In genomic region chr2:154593025-154593424, GRCm38 (mm10) we compare ENCODE assay signal across 8 mouse cellular contexts. TPM values are rescaled to one million over a fixed set of nuclear protein-coding genes. Genes with fewer than 3 reads are reported as not detected.
DNase-seq lines count a peak whose midpoint lies in the region; ATAC-seq and TF ChIP-seq lines count a peak whose summit lies in the region.

No protein-coding gene starts in this region.

- no peak overlapping the region for H3K4me2 ChIP-seq in midbrain, postnatal 0 days (ENCODE audit: low read depth, low read length, poor library complexity, severe bottlenecking)
- H3K4me2 ChIP-seq in midbrain, embryonic 13.5 days (replicated peaks) = no peak overlapping the region

- no peaks in the 10 kb centered on the region for H3K36me3 ChIP-seq in midbrain, postnatal 0 days (ENCODE audit: insufficient read depth, low read length)
- H3K36me3 ChIP-seq in midbrain, embryonic 13.5 days = peaks cover 6% of the 10 kb centered on the region; the same call in 1 of the 2 replicates

- no peak for ATAC-seq in midbrain, postnatal 0 days (ENCODE audit: low FRiP score)
- ATAC-seq in midbrain, embryonic 13.5 days = no peak
- ATAC-seq in hematopoietic stem cell, adult 5-6 weeks (replicated peaks in 1 of 2; ENCODE audit: insufficient read depth in 1 of 2, low FRiP score in 2 of 2, low TSS enrichment in 1 of 2, low read depth in 1 of 2, poor library complexity in 2 of 2, severe bottlenecking in 2 of 2) = peak; percentile 45 to 53; a peak in 2 of 4 replicates

- no peaks in the 10 kb centered on the region for H3K4me1 ChIP-seq in midbrain, postnatal 0 days (ENCODE audit: insufficient read depth, low read length)
- no peaks in the 10 kb centered on the region for H3K4me1 ChIP-seq in midbrain, embryonic 13.5 days (replicated peaks)

- no peak overlapping the region for H3K27ac ChIP-seq in midbrain, postnatal 0 days (ENCODE audit: low read depth, low read length)
- no peak overlapping the region for H3K27ac ChIP-seq in midbrain, embryonic 13.5 days

- 68% methylated on average over 3 of the region's 3 CpGs for WGBS in midbrain, postnatal 0 days
- WGBS in midbrain, embryonic 13.5 days = 73% methylated on average over 3 of the region's 3 CpGs

- H3K4me3 ChIP-seq in midbrain, postnatal 0 days (ENCODE audit: low read depth, low read length) = no peak overlapping the region
- no peak overlapping the region for H3K4me3 ChIP-seq in midbrain, embryonic 13.5 days (replicated peaks)

- peak; percentile 58 for TF ChIP-seq CTCF in midbrain, postnatal 0 days (IDR thresholded peaks at IDR 0.05)

- no peaks in the 10 kb centered on the region for H3K27me3 ChIP-seq in midbrain, postnatal 0 days (ENCODE audit: insufficient read depth, low read length)
- H3K27me3 ChIP-seq in midbrain, embryonic 13.5 days = no peaks in the 10 kb centered on the region

- no peak overlapping the region for H3K9ac ChIP-seq in midbrain, postnatal 0 days (replicated peaks; ENCODE audit: low read length, poor library complexity, severe bottlenecking)
- no peak overlapping the region for H3K9ac ChIP-seq in midbrain, embryonic 13.5 days (replicated peaks)

- peak; percentile 46 to 49 for DNase-seq in cerebellum, postnatal 14 days
- no peak for DNase-seq in cerebellum, postnatal 4 days (ENCODE audit: low spot score in 2 of 2)
- DNase-seq in midbrain, postnatal 0 days (ENCODE audit: low spot score) = no peak
- peak; percentile 66 for DNase-seq in retina, postnatal 1 day
- DNase-seq in frontal cortex, adult 2 months (ENCODE audit: extremely low spot score in 1 of 2, low spot score in 1 of 2) = no peak
- DNase-seq in right cerebral cortex, postnatal 36 days (ENCODE audit: low spot score in 2 of 2) = no peak

- no peaks in the 10 kb centered on the region for H3K9me3 ChIP-seq in midbrain, postnatal 0 days (ENCODE audit: low read length)
- H3K9me3 ChIP-seq in midbrain, embryonic 13.5 days = no peaks in the 10 kb centered on the region

RNA-seq across cellular contexts. Expression of gene Pxmp4, which starts 10.5 kb away (rescaled TPM):
- total RNA-seq in midbrain, postnatal 0 days (2014; rRNA removed) = 16.1 and 21.6 TPM in 2 replicates
- polyA plus RNA-seq in midbrain, postnatal 0 days (2015; fragmentation: Nextera tagmentation; extraction: Ambion mirVana) = 17.8 and 21.1 TPM in 2 replicates
- polyA plus RNA-seq in midbrain, embryonic 13.5 days (2015; fragmentation: Nextera tagmentation; extraction: Ambion mirVana) = 12.3 and 13.4 TPM in 2 replicates
- total RNA-seq in hematopoietic stem cell, adult 5-6 weeks (2017) = 12.6 and 17.2 TPM in 2 replicates
- polyA plus RNA-seq in frontal cortex, adult 2 months (2012; rRNA removed) = 18.6 and 20.7 TPM in 2 replicates

RNA-seq across cellular contexts. Expression of gene Zfp341, which starts 20.1 kb away (rescaled TPM):
- 7.7 and 10.4 TPM in 2 replicates for total RNA-seq in midbrain, postnatal 0 days (2014; rRNA removed)
- 1.2 and 1.5 TPM in 2 replicates for polyA plus RNA-seq in midbrain, postnatal 0 days (2015; fragmentation: Nextera tagmentation; extraction: Ambion mirVana)
- polyA plus RNA-seq in midbrain, embryonic 13.5 days (2015; fragmentation: Nextera tagmentation; extraction: Ambion mirVana) = 2.0 and 2.1 TPM in 2 replicates
- 0.69 and 1.9 TPM in 2 replicates for total RNA-seq in hematopoietic stem cell, adult 5-6 weeks (2017)
- 10.0 and 10.5 TPM in 2 replicates for polyA plus RNA-seq in frontal cortex, adult 2 months (2012; rRNA removed)

RNA-seq across cellular contexts. Expression of gene 4930519P11Rik, which starts 20.2 kb away (rescaled TPM):
- total RNA-seq in midbrain, postnatal 0 days (2014; rRNA removed) = not detected in 2 replicates
- 0.35 TPM in 1 of 2 replicates, not detected in the other for polyA plus RNA-seq in midbrain, postnatal 0 days (2015; fragmentation: Nextera tagmentation; extraction: Ambion mirVana)
- 0.61 and 0.96 TPM in 2 replicates for polyA plus RNA-seq in midbrain, embryonic 13.5 days (2015; fragmentation: Nextera tagmentation; extraction: Ambion mirVana)
- total RNA-seq in hematopoietic stem cell, adult 5-6 weeks (2017) = not detected in 2 replicates
- polyA plus RNA-seq in frontal cortex, adult 2 months (2012; rRNA removed) = 0.48 TPM in 1 of 2 replicates, not detected in the other

RNA-seq across cellular contexts. Expression of gene E2f1, which starts 23.3 kb away (rescaled TPM):
- total RNA-seq in midbrain, postnatal 0 days (2014; rRNA removed) = 2.0 and 2.3 TPM in 2 replicates
- polyA plus RNA-seq in midbrain, postnatal 0 days (2015; fragmentation: Nextera tagmentation; extraction: Ambion mirVana) = 2.1 and 2.3 TPM in 2 replicates
- polyA plus RNA-seq in midbrain, embryonic 13.5 days (2015; fragmentation: Nextera tagmentation; extraction: Ambion mirVana) = 13.6 and 15.2 TPM in 2 replicates
- 7.3 and 9.9 TPM in 2 replicates for total RNA-seq in hematopoietic stem cell, adult 5-6 weeks (2017)
- 10.9 and 11.7 TPM in 2 replicates for polyA plus RNA-seq in frontal cortex, adult 2 months (2012; rRNA removed)

RNA-seq across cellular contexts. Expression of gene Necab3, which starts 34.3 kb away (rescaled TPM):
- 23.3 and 27.7 TPM in 2 replicates for total RNA-seq in midbrain, postnatal 0 days (2014; rRNA removed)
- polyA plus RNA-seq in midbrain, postnatal 0 days (2015; fragmentation: Nextera tagmentation; extraction: Ambion mirVana) = 18.1 and 18.9 TPM in 2 replicates
- 13.4 and 14.5 TPM in 2 replicates for polyA plus RNA-seq in midbrain, embryonic 13.5 days (2015; fragmentation: Nextera tagmentation; extraction: Ambion mirVana)
- 1.2 and 2.6 TPM in 2 replicates for total RNA-seq in hematopoietic stem cell, adult 5-6 weeks (2017)
- polyA plus RNA-seq in frontal cortex, adult 2 months (2012; rRNA removed) = 122 and 145 TPM in 2 replicates

Comparison
In these comparisons a context has a peak if more than half of its experiments do, and no peak if none do; other contexts are left out.
1. DNase-seq: peak in cerebellum, postnatal 14 days (2 of 2) and retina, postnatal 1 day (single experiment); none in cerebellum, postnatal 4 days (0 of 2), midbrain, postnatal 0 days (single experiment), frontal cortex, adult 2 months (0 of 2) and right cerebral cortex, postnatal 36 days (0 of 2).
2. ATAC-seq: peak in hematopoietic stem cell, adult 5-6 weeks (2 of 2); none in midbrain, postnatal 0 days (single experiment) and midbrain, embryonic 13.5 days (single experiment).